Comparison of ENCODE assay signal across 29 mouse cellular contexts in the genomic region with DNA sequence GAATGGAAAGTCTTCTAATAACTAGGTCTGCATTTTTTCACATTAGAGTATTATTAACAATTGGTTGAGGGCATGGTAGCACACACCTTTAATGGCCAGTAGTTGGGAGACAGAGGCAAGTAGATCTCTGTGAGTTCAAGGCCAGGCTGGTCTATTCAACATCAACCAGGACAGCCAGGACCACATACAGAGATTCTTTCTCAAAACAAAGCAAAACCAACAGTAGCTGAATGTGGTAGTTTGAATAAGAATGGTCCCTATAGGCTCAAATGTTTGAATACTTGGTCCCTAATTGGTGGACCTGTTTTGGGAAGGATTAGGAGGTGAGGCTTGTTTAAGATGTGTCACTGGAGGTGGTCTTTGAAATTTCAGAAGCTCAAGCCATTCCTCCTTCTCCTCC. TPM values are rescaled to one million over a fixed set of nuclear protein-coding genes. Genes with fewer than 3 reads are reported as not detected.
"Had no signal": no experiment of that assay in that cellular context is flagged by ENCODE, and none has a peak within 500 bp of the region (broad histone marks: within the 10 kb centered on the region; RNA-seq: fewer than 3 reads in every experiment).

No protein-coding gene starts in this region.

- ATAC-seq: hindbrain, embryonic 16.5 days; inflammation-experienced regulatory T-cells, adult 6 months; intestine, embryonic 15.5 days; intestine, postnatal 0 days had no signal

- H3K27me3 ChIP-seq: heart, embryonic 13.5 days; heart, embryonic 15.5 days; intestine, embryonic 15.5 days; limb, embryonic 12.5 days had no signal

- H3K4me2 ChIP-seq: heart, embryonic 11.5 days; heart, embryonic 13.5 days; heart, embryonic 15.5 days; hindbrain, embryonic 14.5 days; intestine, embryonic 15.5 days; limb, embryonic 12.5 days; liver, embryonic 11.5 days had no signal

- H3K36me3 ChIP-seq: heart, embryonic 13.5 days; heart, embryonic 15.5 days; intestine, embryonic 15.5 days; limb, embryonic 10.5 days; limb, embryonic 12.5 days had no signal

- H3K9ac ChIP-seq: heart, embryonic 13.5 days; heart, embryonic 15.5 days; hindbrain, embryonic 14.5 days; intestine, embryonic 15.5 days; limb, embryonic 12.5 days had no signal

- H3K27ac ChIP-seq: heart, adult 2 months; heart, embryonic 13.5 days; heart, embryonic 15.5 days; hindbrain, embryonic 14.5 days; intestine, embryonic 15.5 days; layer of hippocampus, adult 2 months; left cerebral cortex, adult 2 months; limb, embryonic 10.5 days; limb, embryonic 12.5 days had no signal

- DNase-seq: gastrocnemius, postnatal 14 days; gastrocnemius, postnatal 36 days; heart, adult 11 months; heart, adult 2 months; heart, postnatal 14 days; heart, postnatal 36 days; kidney, adult 18-20 months; kidney, adult 8-10 months; kidney, postnatal 10 days; kidney, postnatal 25 days; kidney, postnatal 4 days; liver had no signal

- H3K9me3 ChIP-seq: heart, embryonic 13.5 days; heart, embryonic 15.5 days; intestine, embryonic 15.5 days; limb, embryonic 10.5 days; limb, embryonic 12.5 days had no signal

- H3K4me3 ChIP-seq: heart, adult 2 months; heart, embryonic 13.5 days; heart, embryonic 15.5 days; intestine, embryonic 15.5 days; layer of hippocampus, adult 2 months; left cerebral cortex, adult 2 months; limb, embryonic 10.5 days; limb, embryonic 12.5 days had no signal

- H3K4me1 ChIP-seq: heart, embryonic 15.5 days; intestine, embryonic 15.5 days; limb, embryonic 12.5 days had no signal

RNA-seq across cellular contexts. Expression of gene Dlx6, which starts 37.8 kb away (rescaled TPM):
- polyA plus RNA-seq: gonadal fat pad, adult 2 months; heart, adult 2 months; heart, embryonic 13.5 days; heart, postnatal 0 days; hindbrain, embryonic 14.5 days; hindbrain, embryonic 16.5 days; inflammation-experienced regulatory T-cells, adult 6 months; intestine, postnatal 0 days; kidney, embryonic 14.5 days; kidney, embryonic 16.5 days; liver, embryonic 11.5 days had no signal

RNA-seq across cellular contexts. Expression of gene Dlx5, which starts 56.6 kb away (rescaled TPM):
- polyA plus RNA-seq: hindbrain, embryonic 14.5 days; hindbrain, embryonic 16.5 days; inflammation-experienced regulatory T-cells, adult 6 months had no signal
